Mouse (Mus musculus) T-cell, adult 2 months (primary cell): Measurements from ENCODE around the gene Clspn.
"Not testable (repeated sequence)": the region's sequence is repeated elsewhere in the genome, so short reads cannot be mapped to it uniquely, and the experiment has no call there.

Experiments used
- DNase-seq: peaks from one replicate; pipeline ENCODE4 v3.0.0; 2022; ENCODE audit warnings: low spot score

Clspn gene

GRCm38 (mm10) chr4:126556809-126557711, at the start of gene Clspn:
TSS of gene Clspn (plus strand) at chr4:126556935.
- DNase-seq: peak; percentile 88

DNA sequence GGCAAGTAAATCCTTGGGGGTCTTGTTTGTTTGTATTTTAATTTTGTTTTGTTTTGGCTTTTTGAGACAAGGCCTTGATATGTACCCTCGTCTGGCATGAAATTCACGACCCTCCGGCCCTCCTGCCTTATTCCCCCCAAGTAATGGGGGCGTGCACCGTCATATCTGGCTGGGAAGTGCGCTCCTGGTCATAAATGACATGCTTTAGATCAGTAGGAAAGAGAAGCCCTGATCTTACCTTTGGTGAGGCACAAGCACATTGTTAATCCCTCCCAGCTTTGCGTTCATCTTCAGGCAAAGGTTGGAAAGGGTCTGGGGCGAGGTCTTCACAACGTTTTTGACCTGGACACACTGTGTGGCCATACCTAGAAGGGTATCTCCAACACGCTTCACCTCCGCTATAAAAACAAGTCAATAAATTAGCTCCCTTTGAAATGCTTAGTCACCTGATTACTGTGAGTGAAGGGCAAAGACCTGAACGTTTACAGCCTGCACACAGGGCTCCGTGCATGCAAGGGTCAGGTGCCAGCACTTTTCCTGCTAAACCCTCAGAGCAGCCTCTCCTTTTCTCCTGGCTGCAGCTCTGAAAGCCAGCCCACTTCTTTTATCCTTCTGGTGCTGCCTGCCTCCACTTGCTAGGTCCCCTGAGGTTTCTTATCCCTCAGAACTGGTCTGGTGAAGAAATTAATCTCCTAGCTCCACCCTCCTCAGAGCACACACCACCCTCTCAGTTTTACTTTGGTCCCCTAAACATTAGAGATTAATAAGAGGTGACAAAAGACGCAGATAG, 48.4 kb upstream of the Clspn start:
- DNase-seq: no peak

DNA sequence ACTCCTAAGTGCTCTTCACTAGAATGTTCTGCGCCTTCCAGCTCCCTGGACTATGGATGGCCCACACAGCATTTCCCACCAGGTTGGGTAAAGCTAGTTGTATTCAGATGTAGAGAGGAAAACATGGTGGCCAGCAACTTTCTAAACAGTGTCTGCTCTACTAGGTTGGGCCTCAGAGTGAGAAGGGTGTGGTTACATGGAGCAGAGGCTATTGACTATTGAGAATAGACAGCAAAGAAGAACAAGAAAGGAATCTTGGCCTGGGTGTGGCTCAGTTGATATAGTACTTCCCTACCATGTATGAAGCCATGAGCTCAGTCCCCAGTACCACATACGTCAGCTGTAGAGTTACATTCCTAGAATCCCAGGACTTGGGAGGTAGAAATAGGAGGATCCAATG, 47.7 kb upstream of the Clspn start:
- no peak for DNase-seq

GRCm38 (mm10) chr4:126511013-126511412, 45.7 kb upstream of the Clspn start:
- DNase-seq: no peak

GRCm38 (mm10) chr4:126512308-126513066, 44.2 kb upstream of the Clspn start:
- no peak for DNase-seq

DNA sequence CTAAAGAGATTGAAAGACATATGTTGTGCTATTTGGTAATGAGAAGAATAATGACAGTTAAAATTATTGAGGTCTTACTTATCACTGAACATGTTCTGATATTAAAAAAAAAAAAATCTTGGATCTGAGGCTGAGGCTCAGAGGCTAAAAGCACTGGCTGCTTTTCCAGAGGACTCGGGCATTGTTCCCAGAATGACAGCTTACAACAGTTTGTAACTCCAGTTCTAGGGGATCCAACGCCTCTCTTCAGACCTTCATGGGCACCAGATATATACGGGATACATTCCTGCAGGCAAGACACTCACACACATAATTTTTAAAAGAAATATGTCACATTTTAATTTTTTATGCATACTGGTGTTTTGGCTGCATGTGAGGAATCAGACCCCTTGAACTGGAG, 30.6 kb upstream of the Clspn start:
- no peak for DNase-seq

DNA sequence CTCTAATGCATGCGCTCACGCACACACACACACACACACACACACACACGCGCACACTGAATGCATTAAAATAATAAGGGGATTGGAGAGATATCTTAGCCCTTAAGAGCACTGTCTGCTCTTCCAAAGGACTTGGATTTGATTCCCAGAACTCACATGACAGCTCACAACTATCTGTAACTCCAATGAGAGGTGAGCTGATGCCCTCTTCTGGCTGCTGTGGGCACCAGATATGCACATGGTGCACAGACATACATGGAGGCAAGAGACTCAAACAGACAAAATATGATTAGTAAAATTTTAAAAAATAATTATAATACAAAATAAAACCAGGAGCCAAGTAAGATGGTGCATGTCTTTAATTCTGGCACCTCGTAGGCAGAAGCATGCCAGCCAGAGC, 29.9 kb upstream of the Clspn start:
- DNase-seq: no peak

DNA sequence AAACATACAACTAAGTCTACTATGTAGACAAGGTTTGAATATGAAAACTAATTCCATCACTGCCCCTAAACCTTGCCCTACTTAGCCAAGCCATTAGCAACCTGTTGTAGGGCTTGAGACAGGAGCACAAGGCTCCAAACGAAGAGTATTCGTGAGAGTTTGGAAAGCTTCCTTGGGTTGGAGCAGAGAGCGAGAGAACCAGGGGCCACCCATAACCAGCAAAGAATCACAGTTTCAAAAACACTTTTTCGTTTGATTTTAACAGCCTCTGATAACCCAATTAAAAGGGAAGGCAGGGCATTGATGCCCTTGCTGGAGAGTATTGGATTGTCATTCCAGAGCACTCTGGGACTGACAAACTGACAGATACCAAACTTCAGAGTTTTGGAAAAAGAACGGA, 24.4 kb upstream of the Clspn start:
- no peak for DNase-seq

- no peak for DNase-seq
These were observed 23.7 kb upstream of the Clspn start, which contains the start of gene Ago4 for GRCm38 (mm10) chr4:126532827-126533728. TSS of gene Ago4 (minus strand) at chr4:126533472.

GRCm38 (mm10) chr4:126533729-126534070, 23.0 kb upstream of the Clspn start:
- no peak for DNase-seq

- not testable (repeated sequence) for DNase-seq
These were observed 21.1 kb upstream of the Clspn start for GRCm38 (mm10) chr4:126535631-126536030.

GRCm38 (mm10) chr4:126536865-126537264, 19.9 kb upstream of the Clspn start:
- DNase-seq: no peak

DNA sequence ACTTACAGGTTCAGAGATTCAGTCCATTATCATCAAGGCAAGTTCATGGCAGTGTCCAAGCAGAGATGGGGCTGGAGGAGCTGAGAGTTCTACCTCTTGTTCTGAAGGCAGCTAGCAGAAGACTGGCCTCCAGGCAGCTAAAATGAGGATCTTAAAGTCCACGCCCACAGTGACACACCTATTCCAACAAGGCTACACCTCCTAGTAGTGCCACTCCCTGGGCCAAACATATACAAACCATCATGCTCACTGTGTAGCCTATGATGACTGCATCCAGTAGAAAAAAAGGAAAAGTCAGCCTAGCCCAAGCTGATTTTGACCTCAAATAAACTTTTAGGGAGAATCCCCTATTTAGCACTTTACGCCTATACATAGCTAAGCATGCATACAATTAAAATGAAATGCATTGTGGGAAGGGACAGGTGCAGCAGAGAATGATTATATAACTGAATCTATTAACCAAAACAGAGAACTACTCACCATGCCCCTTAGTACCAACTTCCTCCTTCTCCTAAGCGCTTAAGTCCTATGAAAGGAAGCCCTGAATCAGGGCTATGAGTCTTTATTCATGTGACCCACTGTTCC, 16.2 kb upstream of the Clspn start:
- DNase-seq: no peak

GRCm38 (mm10) chr4:126542838-126543237, 13.9 kb upstream of the Clspn start:
- DNase-seq: no peak

- no peak for DNase-seq
These were observed 11.7 kb upstream of the Clspn start for GRCm38 (mm10) chr4:126545016-126545415.

GRCm38 (mm10) chr4:126545703-126546102, 11.0 kb upstream of the Clspn start:
- DNase-seq: no peak

- no peak for DNase-seq
These were observed 10.6 kb upstream of the Clspn start for GRCm38 (mm10) chr4:126546183-126546582.

GRCm38 (mm10) chr4:126552136-126552535, 4.6 kb upstream of the Clspn start:
- no peak for DNase-seq

GRCm38 (mm10) chr4:126553105-126553504, 3.6 kb upstream of the Clspn start:
- no peak for DNase-seq

DNA sequence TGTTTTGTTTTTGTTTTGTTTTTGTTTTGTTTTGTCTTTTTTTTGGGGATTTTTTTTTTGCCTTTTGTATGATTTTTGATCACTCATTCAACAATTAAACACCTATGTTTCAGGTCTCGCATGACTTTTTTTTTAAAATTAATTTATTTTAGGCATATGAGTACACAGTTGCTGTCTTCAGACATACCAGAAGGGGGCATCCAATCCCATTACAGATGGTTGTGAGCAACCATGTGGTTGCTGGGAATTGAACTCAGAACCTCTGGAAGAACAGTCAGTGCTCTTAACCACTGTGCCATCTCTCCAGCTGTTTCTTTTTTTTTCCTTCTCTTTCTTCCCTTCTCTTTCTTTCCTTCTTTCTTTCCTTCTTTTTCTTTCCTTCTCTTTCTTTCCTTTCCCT, 3.0 kb upstream of the Clspn start:
- DNase-seq: no peak

- DNase-seq: peak; percentile 18
These were observed 2.3 kb upstream of the Clspn start for GRCm38 (mm10) chr4:126554462-126554861.
